Mouse (Mus musculus) B cell, adult 2 months (primary cell): ENCODE results near the gene Vps26c.
"Not testable (repeated sequence)": the region's sequence is repeated elsewhere in the genome, so short reads cannot be mapped to it uniquely, and the experiment has no call there.

Source experiments
- DNase-seq, 2 experiments: peaks; one replicate each; pipeline ENCODE4 v3.0.0; 2022

Gene Vps26c

DNA sequence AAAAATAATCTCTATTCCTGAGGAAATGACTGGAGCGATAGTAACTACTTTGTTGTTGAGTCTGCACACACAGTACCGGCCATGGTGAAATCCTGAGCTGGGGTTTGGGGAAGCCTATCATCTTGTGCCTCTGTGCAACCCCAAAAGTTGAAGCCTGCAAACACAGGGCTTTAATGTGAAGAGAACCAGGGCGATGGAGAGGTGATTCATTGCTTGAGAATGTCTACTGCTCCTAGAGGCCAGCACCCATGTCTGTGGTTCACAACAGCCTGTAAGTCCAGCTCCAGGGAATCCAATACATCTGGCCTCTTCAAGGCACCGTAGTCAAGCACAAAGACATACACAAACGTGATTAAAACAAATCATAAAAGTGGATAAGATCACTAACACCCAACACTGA is 39.3 kb downstream of the Vps26c start:
- no peak for DNase-seq

DNA sequence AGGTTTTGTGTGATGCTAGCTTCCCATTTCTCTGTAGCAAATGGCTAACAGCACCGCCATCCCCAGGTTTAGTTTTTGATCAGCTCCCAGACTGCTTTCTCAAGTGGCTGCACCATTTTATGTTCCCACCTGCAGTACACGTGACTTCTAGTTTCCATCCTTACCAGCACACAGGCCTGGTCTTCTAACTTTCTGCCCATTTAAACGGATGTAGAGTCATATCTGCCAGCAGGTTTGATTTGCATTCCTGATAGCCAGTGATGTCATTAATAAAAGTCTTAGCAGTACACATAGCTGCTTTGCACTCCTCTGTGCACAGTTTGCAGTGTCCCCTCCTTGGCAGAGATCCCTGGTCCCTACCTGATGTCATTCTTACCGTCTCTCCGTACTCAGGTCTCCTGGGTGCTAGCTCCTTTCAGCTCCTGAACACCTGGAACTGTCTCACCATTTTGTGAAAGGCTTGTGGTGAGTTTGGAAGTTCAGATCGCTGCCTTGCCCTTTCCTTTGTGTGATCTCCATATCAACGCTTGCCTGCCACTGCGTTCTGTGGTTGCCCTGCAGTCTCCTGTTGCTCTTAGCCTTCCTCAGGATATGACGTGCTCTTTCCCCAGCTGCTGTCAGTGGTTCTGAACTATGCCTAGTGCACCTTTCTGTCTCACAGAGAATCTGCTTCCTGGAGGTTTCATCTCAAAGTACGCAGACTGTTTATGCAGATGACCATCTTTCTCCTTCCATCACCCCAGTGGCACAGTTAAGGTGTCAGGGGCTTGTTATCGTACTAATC is 41.7 kb downstream of the Vps26c start:
- no peak for DNase-seq

GRCm38 (mm10) chr16:94473086-94473822 is 53.4 kb downstream of the Vps26c start:
- no peak for DNase-seq

DNA sequence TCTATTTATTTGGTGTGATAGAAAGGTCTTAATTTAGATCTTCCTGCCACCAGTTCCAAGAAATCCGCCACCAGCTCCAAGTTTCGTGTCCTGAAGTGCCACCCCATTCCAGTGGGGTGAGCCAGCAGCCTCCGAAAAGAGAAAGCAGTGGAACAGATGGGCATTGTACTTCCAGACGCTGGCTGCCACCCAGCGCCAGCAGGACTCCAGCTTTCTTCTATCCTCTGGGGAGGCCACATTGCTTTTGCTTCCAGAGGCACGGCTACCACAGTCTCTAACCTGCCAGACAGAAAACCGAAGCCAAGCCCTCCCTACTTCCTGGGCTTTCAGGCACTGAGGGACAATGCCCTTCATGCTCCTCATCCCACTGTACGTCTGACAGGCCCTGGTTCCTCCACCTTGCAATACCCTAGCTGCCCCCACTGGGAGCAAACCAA is 54.1 kb downstream of the Vps26c start:
- no peak for DNase-seq

- DNase-seq, result no peak
Observed at GRCm38 (mm10) chr16:94468391-94468790, 58.2 kb downstream of the Vps26c start.

GRCm38 (mm10) chr16:94467337-94468055 is 59.1 kb downstream of the Vps26c start:
- DNase-seq, result no peak

- not testable (repeated sequence) for DNase-seq
Observed at GRCm38 (mm10) chr16:94466317-94466716, 60.3 kb downstream of the Vps26c start.

- no peak for DNase-seq
Observed at GRCm38 (mm10) chr16:94465900-94466299, 60.7 kb downstream of the Vps26c start.

GRCm38 (mm10) chr16:94464067-94464466 is 62.6 kb downstream of the Vps26c start:
- no peak for DNase-seq

DNA sequence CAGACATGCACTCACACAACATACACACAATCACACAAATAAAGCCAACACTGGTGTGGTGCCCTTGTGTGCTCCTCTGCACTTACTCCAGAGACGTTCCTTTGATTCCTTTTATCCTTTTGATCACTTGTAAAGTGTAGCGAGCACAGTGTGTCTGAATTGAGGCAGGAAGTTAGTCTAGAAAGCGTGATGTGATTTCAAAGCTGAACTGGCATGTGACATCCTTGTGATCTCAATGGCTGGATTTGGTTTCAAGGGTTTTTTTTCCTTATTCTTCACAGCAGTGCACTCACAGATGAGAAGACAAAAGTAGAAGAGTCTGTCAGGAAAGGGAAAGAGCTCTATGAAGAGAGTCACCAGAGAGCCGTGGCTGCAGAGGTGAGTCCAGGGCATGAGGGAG is 72.5 kb downstream of the Vps26c start:
- DNase-seq, result no peak

DNA sequence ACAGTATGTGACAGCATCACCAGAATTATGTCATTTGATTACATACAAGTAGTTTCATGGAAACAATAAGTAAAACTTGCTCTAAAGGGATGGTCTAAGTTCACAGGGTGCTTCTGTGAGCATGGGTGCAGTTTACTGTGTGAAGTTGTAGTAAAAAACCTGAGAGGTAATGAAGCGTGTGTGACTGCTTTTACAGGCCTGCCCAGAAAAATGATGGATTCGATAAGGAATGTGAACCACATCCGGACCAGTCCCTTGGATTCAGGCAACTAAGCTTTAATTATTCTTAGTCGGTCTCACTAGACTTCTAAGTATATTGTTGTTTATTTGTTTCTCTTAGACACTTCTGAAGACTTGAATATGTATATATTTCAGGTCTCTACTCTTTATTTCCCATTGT is 73.9 kb downstream of the Vps26c start:
- no peak for DNase-seq

DNA sequence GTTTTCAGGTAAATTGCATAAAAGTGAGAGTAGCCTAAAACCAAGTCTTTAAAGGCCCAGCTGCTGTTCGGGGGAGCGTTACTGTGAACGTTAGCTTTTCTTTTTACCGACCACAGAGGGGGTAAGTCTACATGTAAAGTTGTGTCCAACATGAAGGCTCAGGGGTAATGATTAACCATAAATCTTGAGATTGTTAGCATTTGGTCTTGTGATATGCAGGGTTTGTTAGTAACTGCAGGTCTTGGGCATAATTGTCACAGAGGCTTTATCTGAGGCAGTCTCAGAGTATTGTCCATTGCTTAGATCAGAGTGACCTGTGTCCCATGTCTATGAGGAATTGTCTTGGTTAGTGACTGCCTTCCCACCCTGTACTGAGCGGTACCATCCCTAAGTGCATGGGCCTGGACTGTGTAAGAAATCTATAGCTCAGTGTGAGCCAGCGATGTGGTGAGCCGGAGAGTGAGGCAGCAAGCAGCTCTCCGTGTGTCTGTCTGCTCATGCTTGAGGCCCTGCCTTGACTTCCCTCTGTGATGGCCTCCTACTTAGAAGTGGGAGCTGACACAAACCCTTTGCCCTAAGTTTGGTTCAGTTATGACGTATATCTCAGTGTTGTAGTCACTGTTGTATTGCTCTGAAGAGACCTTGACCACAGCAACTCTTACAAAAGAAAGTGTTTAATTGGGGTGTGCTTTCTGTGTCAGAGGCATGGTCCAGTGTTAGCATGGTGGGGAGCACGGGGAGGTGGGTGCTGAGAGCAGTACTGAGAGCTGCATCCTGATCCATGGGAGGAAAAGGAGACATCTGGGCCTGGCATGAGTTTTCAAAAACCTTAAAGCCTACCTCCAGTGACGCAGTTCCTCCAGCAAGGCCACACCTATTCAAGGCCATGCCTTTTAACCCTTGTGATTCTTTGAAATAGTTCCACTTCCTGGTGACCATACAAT is 74.8 kb downstream of the Vps26c start:
- no peak for DNase-seq

GRCm38 (mm10) chr16:94449632-94450031 is 77.0 kb downstream of the Vps26c start:
- no peak for DNase-seq

DNA sequence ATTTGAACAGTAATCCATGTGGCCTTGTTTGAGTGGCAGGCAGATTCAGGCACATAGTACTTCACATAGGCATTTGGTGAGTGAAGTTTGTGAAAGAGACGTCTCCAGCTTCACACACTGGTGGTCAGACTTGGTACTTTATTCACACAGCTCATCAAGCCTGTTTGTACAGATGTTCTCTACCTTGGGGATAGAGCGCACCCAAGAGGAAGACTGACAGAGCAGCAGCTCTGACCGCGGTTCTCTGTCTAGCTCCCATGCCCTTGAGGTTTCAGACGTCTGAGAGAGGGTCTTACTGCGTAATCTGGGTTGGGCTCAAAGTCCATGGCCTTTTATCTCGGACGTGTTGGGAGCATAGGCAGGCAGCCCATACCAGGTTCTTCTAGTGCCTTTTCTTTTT is 77.5 kb downstream of the Vps26c start:
- DNase-seq, result no peak
